ENCODE assay signal across 12 mouse cellular contexts in genomic region chr2:125033042-125033743, GRCm38 (mm10). TPM values are rescaled to one million over a fixed set of nuclear protein-coding genes. Genes with fewer than 3 reads are reported as not detected.
DNase-seq lines count a peak whose midpoint lies in the region; ATAC-seq lines count a peak whose summit lies in the region.
"Had no signal": no experiment of that assay in that cellular context is flagged by ENCODE, and none has a peak within 500 bp of the region (broad histone marks: within the 10 kb centered on the region; RNA-seq: fewer than 3 reads in every experiment).

No protein-coding gene starts in this region.

- no peak overlapping the region for H3K4me2 ChIP-seq in hindbrain, embryonic 11.5 days (replicated peaks; ENCODE audit: low read depth, low read length)
- H3K4me2 ChIP-seq in hindbrain, embryonic 12.5 days (replicated peaks) = no peak overlapping the region
- H3K4me2 ChIP-seq in hindbrain, embryonic 16.5 days (ENCODE audit: low read length) = no peak overlapping the region
- H3K4me2 ChIP-seq in limb, embryonic 13.5 days (replicated peaks) = no peak overlapping the region

- 73% methylated on average over 10 of the region's 10 CpGs for WGBS in hindbrain, embryonic 11.5 days
- WGBS in hindbrain, embryonic 12.5 days = 68% methylated on average over 10 of the region's 10 CpGs
- 62% methylated on average over 10 of the region's 10 CpGs for WGBS in hindbrain, embryonic 16.5 days
- WGBS in limb, embryonic 13.5 days = 38% methylated on average over 10 of the region's 10 CpGs

- peak; percentile 11 for DNase-seq in hindbrain, embryonic 11.5 days (ENCODE audit: low spot score)
- DNase-seq in brain, adult 2 months (ENCODE audit: low read depth, low spot score) = peak; percentile 51
- no peak for DNase-seq in urinary bladder, postnatal 10 days (ENCODE audit: low spot score)
- DNase-seq in adrenal gland, adult 2 months = no peak
- DNase-seq in ovary, postnatal 14 days (ENCODE audit: low spot score) = no peak
- DNase-seq: adrenal gland, postnatal 14 days; thymus, postnatal 36 days had no signal

- no peak overlapping the region for H3K9ac ChIP-seq in hindbrain, embryonic 11.5 days (ENCODE audit: low read depth, low read length)
- H3K9ac ChIP-seq in hindbrain, embryonic 12.5 days = no peak overlapping the region
- 0 out of 2 replicates have a peak overlapping the region, but pooled peaks have one; percentile 13 for H3K9ac ChIP-seq in hindbrain, embryonic 16.5 days (ENCODE audit: low read depth, low read length)
- no peak overlapping the region for H3K9ac ChIP-seq in limb, embryonic 13.5 days

- ATAC-seq in hindbrain, embryonic 11.5 days (ENCODE audit: low FRiP score) = no peak
- no peak for ATAC-seq in hindbrain, embryonic 12.5 days (ENCODE audit: low FRiP score)
- no peak for ATAC-seq in hindbrain, embryonic 16.5 days
- peak; percentile 62 for ATAC-seq in limb, embryonic 13.5 days (ENCODE audit: low FRiP score, low read depth)
- ATAC-seq: inflammation-experienced regulatory T-cells, adult 6 months had no signal

- no peaks in the 10 kb centered on the region for H3K4me1 ChIP-seq in hindbrain, embryonic 11.5 days (replicated peaks; ENCODE audit: control insufficient read depth, insufficient read depth, low read length)
- H3K4me1 ChIP-seq in hindbrain, embryonic 12.5 days = no peaks in the 10 kb centered on the region
- H3K4me1 ChIP-seq in hindbrain, embryonic 16.5 days (ENCODE audit: control insufficient read depth, insufficient read depth, low read depth, low read length) = peaks cover 12% of the 10 kb centered on the region
- H3K4me1 ChIP-seq in limb, embryonic 13.5 days = peaks cover 31% of the 10 kb centered on the region

- H3K4me3 ChIP-seq in hindbrain, embryonic 11.5 days (ENCODE audit: low read depth, low read length) = no peak overlapping the region
- H3K4me3 ChIP-seq in hindbrain, embryonic 12.5 days = no peak overlapping the region
- no peak overlapping the region for H3K4me3 ChIP-seq in hindbrain, embryonic 16.5 days (ENCODE audit: low read length)
- H3K4me3 ChIP-seq in limb, embryonic 13.5 days = no peak overlapping the region

- H3K27me3 ChIP-seq in hindbrain, embryonic 11.5 days (ENCODE audit: control insufficient read depth, insufficient read depth, low read length) = no peaks in the 10 kb centered on the region
- no peaks in the 10 kb centered on the region for H3K27me3 ChIP-seq in hindbrain, embryonic 12.5 days
- H3K27me3 ChIP-seq in hindbrain, embryonic 16.5 days (replicated peaks; ENCODE audit: control insufficient read depth, insufficient read depth, low read length) = no peaks in the 10 kb centered on the region
- H3K27me3 ChIP-seq in limb, embryonic 13.5 days = no peaks in the 10 kb centered on the region

- no peaks in the 10 kb centered on the region for H3K9me3 ChIP-seq in hindbrain, embryonic 11.5 days (ENCODE audit: control insufficient read depth, low read length)
- no peaks in the 10 kb centered on the region for H3K9me3 ChIP-seq in hindbrain, embryonic 12.5 days (replicated peaks)
- no peaks in the 10 kb centered on the region for H3K9me3 ChIP-seq in hindbrain, embryonic 16.5 days (ENCODE audit: control insufficient read depth, low read length)
- no peaks in the 10 kb centered on the region for H3K9me3 ChIP-seq in limb, embryonic 13.5 days

- no peak overlapping the region for H3K27ac ChIP-seq in hindbrain, embryonic 11.5 days (ENCODE audit: low read depth, low read length)
- H3K27ac ChIP-seq in hindbrain, embryonic 12.5 days = no peak overlapping the region
- no peak overlapping the region; the same call in 1 of the 2 replicates for H3K27ac ChIP-seq in hindbrain, embryonic 16.5 days (ENCODE audit: low read depth, low read length)
- H3K27ac ChIP-seq in limb, embryonic 13.5 days = peak overlapping the region; percentile 70

- H3K36me3 ChIP-seq in hindbrain, embryonic 11.5 days (ENCODE audit: control insufficient read depth, insufficient read depth, low read length) = no peaks in the 10 kb centered on the region
- H3K36me3 ChIP-seq in hindbrain, embryonic 12.5 days = no peaks in the 10 kb centered on the region
- H3K36me3 ChIP-seq in hindbrain, embryonic 16.5 days (ENCODE audit: control insufficient read depth, insufficient read depth, low read length) = no peaks in the 10 kb centered on the region
- no peaks in the 10 kb centered on the region for H3K36me3 ChIP-seq in limb, embryonic 13.5 days

RNA-seq across cellular contexts. Expression of gene Slc24a5, which starts 34.7 kb away (rescaled TPM):
- 5.6 TPM in 2 replicates for polyA plus RNA-seq in hindbrain, embryonic 11.5 days (2014; fragmentation: Nextera tagmentation; extraction: Ambion mirVana)
- polyA plus RNA-seq in hindbrain, embryonic 12.5 days (2016; fragmentation: Nextera tagmentation; extraction: Ambion mirVana) = 3.8 and 4.8 TPM in 2 replicates
- polyA plus RNA-seq in hindbrain, embryonic 16.5 days (2015; fragmentation: Nextera tagmentation; extraction: Ambion mirVana) = 4.3 and 4.5 TPM in 2 replicates
- 3.5 and 4.3 TPM in 2 replicates for polyA plus RNA-seq in limb, embryonic 13.5 days (2015; fragmentation: Nextera tagmentation; extraction: Ambion mirVana)
- total RNA-seq in adrenal gland, adult 2 months (2021) = not detected
- 0.07 TPM in 1 of 2 replicates, not detected in the other for polyA plus RNA-seq in adrenal gland, adult 2 months (2012; rRNA removed)
- polyA plus RNA-seq: small intestine, adult 2 months had no signal

Comparison
In these comparisons a context has a peak if more than half of its experiments do, and no peak if none do; other contexts are left out.
1. DNase-seq: peak in hindbrain, embryonic 11.5 days (single experiment) and brain, adult 2 months (single experiment); none in urinary bladder, postnatal 10 days (single experiment), adrenal gland, adult 2 months (single experiment) and ovary, postnatal 14 days (single experiment).